Mouse (Mus musculus) left cerebral cortex, adult 8-10 months (tissue): ENCODE measurements at regions not wholly inside any gene's neighbourhood (a gene's known extent, or its start where the extent isn't known, plus 50 kb on each side); places are given as distances from the start of the nearest gene placed in this dataset.
A peak's percentile ranks its signal among the peaks of the same experiment; 100 is the strongest.

ENCODE experiments used
- DNase-seq, 2 experiments: peaks; one replicate each; pipeline ENCODE4 v3.0.0; 2022; ENCODE audit warnings: low spot score in 2 of 2

- DNase-seq = no peak
Observed at GRCm38 (mm10) chr13:83206622-83207021, 297.2 kb upstream of the Mef2c start.

- DNase-seq = no peak
Observed at GRCm38 (mm10) chr13:83207513-83207912, 296.3 kb upstream of the Mef2c start.

GRCm38 (mm10) chr13:83208111-83208510 is 295.7 kb upstream of the Mef2c start:
- no peak for DNase-seq

- DNase-seq = no peak
Observed at GRCm38 (mm10) chr13:83214811-83215210, 289.0 kb upstream of the Mef2c start.

- no peak for DNase-seq
Observed at GRCm38 (mm10) chr13:83216454-83216853, 287.4 kb upstream of the Mef2c start.

GRCm38 (mm10) chr13:83252452-83252851 is 251.4 kb upstream of the Mef2c start:
- DNase-seq = no peak

- DNase-seq = no peak
Observed at GRCm38 (mm10) chr13:83266591-83266990, 237.2 kb upstream of the Mef2c start.

- DNase-seq = no peak
Observed at GRCm38 (mm10) chr13:83268663-83269062, 235.2 kb upstream of the Mef2c start.

- no peak for DNase-seq
Observed at GRCm38 (mm10) chr13:83278695-83279094, 225.1 kb upstream of the Mef2c start.

GRCm38 (mm10) chr13:83307696-83308095 is 196.1 kb upstream of the Mef2c start:
- DNase-seq = no peak

- DNase-seq = no peak
Observed at GRCm38 (mm10) chr13:83328488-83328887, 175.3 kb upstream of the Mef2c start.

- no peak for DNase-seq
Observed at GRCm38 (mm10) chr13:83333728-83334127, 170.1 kb upstream of the Mef2c start.

GRCm38 (mm10) chr13:83344611-83345319 is 159.1 kb upstream of the Mef2c start:
- no peak for DNase-seq

- DNase-seq = peak in 1 of 2 experiments; percentile 56
Observed at GRCm38 (mm10) chr13:83355341-83355740, 148.5 kb upstream of the Mef2c start.

GRCm38 (mm10) chr13:83360529-83360928 is 143.3 kb upstream of the Mef2c start:
- DNase-seq = no peak

- DNase-seq = peak in 1 of 2 experiments; percentile 23
Observed at GRCm38 (mm10) chr13:83376097-83376797, 127.6 kb upstream of the Mef2c start.

GRCm38 (mm10) chr13:83378644-83379043 is 125.2 kb upstream of the Mef2c start:
- DNase-seq = no peak

GRCm38 (mm10) chr13:83382609-83383008 is 121.2 kb upstream of the Mef2c start:
- DNase-seq = no peak

- DNase-seq = no peak
Observed at GRCm38 (mm10) chr13:83394773-83395172, 109.1 kb upstream of the Mef2c start.

- no peak for DNase-seq
Observed at GRCm38 (mm10) chr13:83399381-83399780, 104.5 kb upstream of the Mef2c start.

GRCm38 (mm10) chr13:83439619-83440436 is 64.0 kb upstream of the Mef2c start:
- no peak for DNase-seq

GRCm38 (mm10) chr13:83444277-83444676 is 59.6 kb upstream of the Mef2c start:
- no peak for DNase-seq
